In genomic region chr4:62410325-62410724, GRCm38 (mm10) we compare ENCODE assay signal across 11 mouse cellular contexts. TPM values are rescaled to one million over a fixed set of nuclear protein-coding genes. Genes with fewer than 3 reads are reported as not detected.
DNase-seq lines count a peak whose midpoint lies in the region; ATAC-seq and TF ChIP-seq lines count a peak whose summit lies in the region.
"Had no signal": no experiment of that assay in that cellular context is flagged by ENCODE, and none has a peak within 500 bp of the region (broad histone marks: within the 10 kb centered on the region; RNA-seq: fewer than 3 reads in every experiment).

No protein-coding gene starts in this region.

- no peak for ATAC-seq in heart, embryonic 13.5 days (ENCODE audit: extremely low read depth, insufficient number of reproducible peaks, low FRiP score, low TSS enrichment)
- no peak for ATAC-seq in forebrain, embryonic 15.5 days (replicated peaks)
- ATAC-seq in liver, embryonic 13.5 days (ENCODE audit: low read depth), result no peak

- H3K27me3 ChIP-seq in heart, embryonic 13.5 days (replicated peaks), result no peaks in the 10 kb centered on the region
- no peaks in the 10 kb centered on the region for H3K27me3 ChIP-seq in E14TG2a.4 (ENCODE audit: insufficient read depth, low read length)
- H3K27me3 ChIP-seq in forebrain, embryonic 15.5 days, result no peaks in the 10 kb centered on the region
- no peaks in the 10 kb centered on the region for H3K27me3 ChIP-seq in liver, embryonic 13.5 days

- H3K9ac ChIP-seq in heart, embryonic 13.5 days, result peak overlapping the region; percentile 96
- H3K9ac ChIP-seq in forebrain, embryonic 15.5 days (replicated peaks), result no peak overlapping the region
- peak overlapping the region; percentile 92 for H3K9ac ChIP-seq in liver, embryonic 13.5 days

- H3K36me3 ChIP-seq in heart, embryonic 13.5 days, result peaks cover 44% of the 10 kb centered on the region
- peaks cover 62% of the 10 kb centered on the region for H3K36me3 ChIP-seq in E14TG2a.4 (ENCODE audit: insufficient read depth, low read length)
- H3K36me3 ChIP-seq in forebrain, embryonic 15.5 days, result peaks cover 38% of the 10 kb centered on the region
- peaks cover 50% of the 10 kb centered on the region for H3K36me3 ChIP-seq in liver, embryonic 13.5 days

- DNase-seq in heart, postnatal 4 days, result no peak
- no peak for DNase-seq in liver, embryonic 13.5 days
- no peak for DNase-seq in spleen, postnatal 10 days (ENCODE audit: low spot score in 2 of 2)
- DNase-seq in cerebellum, postnatal 25 days, result no peak
- no peak for DNase-seq in ovary, postnatal 14 days (ENCODE audit: low spot score)
- DNase-seq: adrenal gland, postnatal 10 days had no signal

- no peak for TF ChIP-seq CTCF in E14TG2a.4 (conservative IDR thresholded peaks at IDR 0.05; ENCODE audit: low read length)

- peaks cover 31% of the 10 kb centered on the region for H3K4me1 ChIP-seq in heart, embryonic 13.5 days
- H3K4me1 ChIP-seq in E14TG2a.4 (replicated peaks; ENCODE audit: low read depth, low read length), result peaks cover 23% of the 10 kb centered on the region
- peaks cover 38% of the 10 kb centered on the region for H3K4me1 ChIP-seq in forebrain, embryonic 15.5 days
- H3K4me1 ChIP-seq in liver, embryonic 13.5 days (replicated peaks), result peaks cover 37% of the 10 kb centered on the region

- no peaks in the 10 kb centered on the region for H3K9me3 ChIP-seq in heart, embryonic 13.5 days
- H3K9me3 ChIP-seq in E14TG2a.4 (ENCODE audit: low read length), result peaks cover 16% of the 10 kb centered on the region
- no peaks in the 10 kb centered on the region for H3K9me3 ChIP-seq in forebrain, embryonic 15.5 days
- H3K9me3 ChIP-seq in liver, embryonic 13.5 days (replicated peaks), result no peaks in the 10 kb centered on the region

- H3K4me3 ChIP-seq in heart, embryonic 13.5 days, result peak overlapping the region; percentile 91; the same call in 1 of the 2 replicates
- H3K4me3 ChIP-seq in E14TG2a.4 (replicated peaks; ENCODE audit: low read length), result peak overlapping the region; percentile 97
- H3K4me3 ChIP-seq in forebrain, embryonic 15.5 days, result 0 out of 2 replicates have a peak overlapping the region, but pooled peaks have one; percentile 57
- peak overlapping the region; percentile 88 for H3K4me3 ChIP-seq in liver, embryonic 13.5 days (replicated peaks)

- 82% methylated on average over 2 of the region's 2 CpGs for WGBS in heart, embryonic 13.5 days
- WGBS in forebrain, embryonic 15.5 days, result 81% methylated on average over 2 of the region's 2 CpGs
- WGBS in liver, embryonic 13.5 days (ENCODE audit: insufficient replicate concordance), result 68% methylated on average over 2 of the region's 2 CpGs

- peak overlapping the region; percentile 86 for H3K4me2 ChIP-seq in heart, embryonic 13.5 days
- H3K4me2 ChIP-seq in forebrain, embryonic 15.5 days (replicated peaks), result peak overlapping the region; percentile 53
- peak overlapping the region; percentile 90 for H3K4me2 ChIP-seq in liver, embryonic 13.5 days

- no peak overlapping the region for H3K27ac ChIP-seq in heart, embryonic 13.5 days (replicated peaks)
- H3K27ac ChIP-seq in forebrain, embryonic 15.5 days (replicated peaks), result no peak overlapping the region
- no peak overlapping the region for H3K27ac ChIP-seq in liver, embryonic 13.5 days

RNA-seq across cellular contexts. Expression of gene Prpf4, which starts 1.7 kb away (rescaled TPM):
- 11.6 and 13.8 TPM in 2 replicates for polyA plus RNA-seq in heart, embryonic 13.5 days (2015; fragmentation: Nextera tagmentation; extraction: Ambion mirVana)
- total RNA-seq in heart, postnatal 4 days (2021), result 10 to 100 TPM; 12.5 to 14.2 TPM
- 17.8 and 19.5 TPM in 2 replicates for polyA plus RNA-seq in forebrain, embryonic 15.5 days (2015; fragmentation: Nextera tagmentation; extraction: Ambion mirVana)
- polyA plus RNA-seq in liver, embryonic 13.5 days (2015; fragmentation: Nextera tagmentation; extraction: Ambion mirVana), result 13.1 and 15.2 TPM in 2 replicates

RNA-seq across cellular contexts. Expression of gene Cdc26, which starts 1.9 kb away (rescaled TPM):
- 82.1 and 85.2 TPM in 2 replicates for polyA plus RNA-seq in heart, embryonic 13.5 days (2015; fragmentation: Nextera tagmentation; extraction: Ambion mirVana)
- total RNA-seq in heart, postnatal 4 days (2021), result 10 to 100 TPM; 58.0 to 61.1 TPM
- 104 and 125 TPM in 2 replicates for polyA plus RNA-seq in forebrain, embryonic 15.5 days (2015; fragmentation: Nextera tagmentation; extraction: Ambion mirVana)
- polyA plus RNA-seq in liver, embryonic 13.5 days (2015; fragmentation: Nextera tagmentation; extraction: Ambion mirVana), result 77.7 and 97.1 TPM in 2 replicates

RNA-seq across cellular contexts. Expression of gene Rnf183, which starts 24.7 kb away (rescaled TPM):
- not detected in 2 replicates for polyA plus RNA-seq in heart, embryonic 13.5 days (2015; fragmentation: Nextera tagmentation; extraction: Ambion mirVana)
- total RNA-seq in heart, postnatal 4 days (2021), result not detected
- 0.32 TPM in 1 of 2 replicates, not detected in the other for polyA plus RNA-seq in forebrain, embryonic 15.5 days (2015; fragmentation: Nextera tagmentation; extraction: Ambion mirVana)
- polyA plus RNA-seq in liver, embryonic 13.5 days (2015; fragmentation: Nextera tagmentation; extraction: Ambion mirVana), result not detected in 2 replicates
- total RNA-seq: adrenal gland, postnatal 10 days; hematopoietic stem cell, adult 5-6 weeks; liver, adult 2 months had no signal
- polyA plus RNA-seq: liver, adult 2 months had no signal

RNA-seq across cellular contexts. Expression of gene Slc31a1, which starts 49.8 kb away (rescaled TPM):
- polyA plus RNA-seq in heart, embryonic 13.5 days (2015; fragmentation: Nextera tagmentation; extraction: Ambion mirVana), result 41.2 and 42.4 TPM in 2 replicates
- 10 to 100 TPM; 31.5 to 34.7 TPM for total RNA-seq in heart, postnatal 4 days (2021)
- 39.2 and 40.4 TPM in 2 replicates for polyA plus RNA-seq in forebrain, embryonic 15.5 days (2015; fragmentation: Nextera tagmentation; extraction: Ambion mirVana)
- 39.0 and 48.8 TPM in 2 replicates for polyA plus RNA-seq in liver, embryonic 13.5 days (2015; fragmentation: Nextera tagmentation; extraction: Ambion mirVana)

RNA-seq across cellular contexts. Expression of gene Fkbp15, which starts 50.0 kb away (rescaled TPM):
- polyA plus RNA-seq in heart, embryonic 13.5 days (2015; fragmentation: Nextera tagmentation; extraction: Ambion mirVana), result 16.7 and 17.8 TPM in 2 replicates
- total RNA-seq in heart, postnatal 4 days (2021), result 10 to 100 TPM; 26.5 to 28.1 TPM
- 22.8 and 23.6 TPM in 2 replicates for polyA plus RNA-seq in forebrain, embryonic 15.5 days (2015; fragmentation: Nextera tagmentation; extraction: Ambion mirVana)
- polyA plus RNA-seq in liver, embryonic 13.5 days (2015; fragmentation: Nextera tagmentation; extraction: Ambion mirVana), result 15.5 and 15.7 TPM in 2 replicates
